Mouse (Mus musculus): ENCODE measurements around the gene Usb1. TPM values are rescaled to one million over a fixed set of nuclear protein-coding genes. Genes with fewer than 3 reads are reported as not detected.
A peak's percentile ranks its signal among the peaks of the same experiment; 100 is the strongest.

The Usb1 gene
- polyA plus RNA-seq, 1 experiment from 2014 or later, result 42.9 TPM

GRCm38 (mm10) chr8:95346643-95347545 is 14.8 kb downstream of the Usb1 start:
- Histone ChIP-seq H3K27me3 (ENCODE audit: insufficient read depth, low read length) (no peaks in the 10 kb centered on the region), H3K9ac (ENCODE audit: low read depth, low read length) (no peak overlapping the region), H3K4me3 (replicated peaks; ENCODE audit: low read depth, low read length) (no peak overlapping the region), H3K36me3 (ENCODE audit: insufficient read depth, low read length) (0 out of 2 replicates have a peak, but pooled peaks cover 12% of the 10 kb centered on the region), H3K27ac (no peak overlapping the region), H3K4me2 (ENCODE audit: low read length) (no peak overlapping the region), H3K9me3 (replicated peaks; ENCODE audit: low read length) (no peaks in the 10 kb centered on the region), H3K4me1 (replicated peaks; ENCODE audit: insufficient read depth, low read length) (peaks cover 12% of the 10 kb centered on the region; the same call in 1 of the 2 replicates)
- 16% methylated on average over 8 of the region's 8 CpGs for WGBS
- TF ChIP-seq CTCF (IDR thresholded peaks at IDR 0.05; ENCODE audit: low read depth), result peak; percentile 82
- DNase-seq (ENCODE audit: low spot score), result peak; percentile 89
- peak; percentile 34 for ATAC-seq (replicated peaks; ENCODE audit: low FRiP score, low read depth)

DNA sequence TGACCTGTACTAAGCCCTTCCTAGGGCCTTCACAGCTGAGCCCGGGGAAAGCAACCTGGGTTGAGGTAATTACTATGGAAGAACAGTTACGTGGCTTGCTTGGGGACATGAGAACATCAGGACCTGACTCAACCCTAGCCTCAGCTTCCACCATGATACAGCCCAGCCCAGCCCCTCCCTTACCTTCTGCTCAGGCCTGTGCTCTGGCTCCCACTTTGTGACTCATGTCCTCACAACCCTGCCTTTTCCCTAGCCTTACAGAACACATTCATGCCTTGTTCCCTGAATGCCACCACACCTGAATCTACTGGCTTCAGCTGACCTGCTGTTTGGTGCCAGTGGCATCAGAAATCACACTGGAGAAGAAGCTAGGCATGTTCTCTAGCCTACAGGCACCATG is 16.3 kb downstream of the Usb1 start:
- Histone ChIP-seq H3K9ac (ENCODE audit: low read depth, low read length) (no peak overlapping the region), H3K27me3 (ENCODE audit: insufficient read depth, low read length) (no peaks in the 10 kb centered on the region), H3K4me2 (ENCODE audit: low read length) (no peak overlapping the region), H3K4me1 (replicated peaks; ENCODE audit: insufficient read depth, low read length) (peaks cover 22% of the 10 kb centered on the region; the same call in 1 of the 2 replicates), H3K27ac (no peak overlapping the region), H3K4me3 (replicated peaks; ENCODE audit: low read depth, low read length) (no peak overlapping the region), H3K9me3 (replicated peaks; ENCODE audit: low read length) (no peaks in the 10 kb centered on the region), H3K36me3 (ENCODE audit: insufficient read depth, low read length) (0 out of 2 replicates have a peak, but pooled peaks cover 8% of the 10 kb centered on the region)
- ATAC-seq (replicated peaks; ENCODE audit: low FRiP score, low read depth) (no peak), DNase-seq (ENCODE audit: low spot score) (no peak)
- WGBS, result 83% methylated on average over 2 of the region's 2 CpGs
- no peak for TF ChIP-seq CTCF (IDR thresholded peaks at IDR 0.05; ENCODE audit: low read depth)

GRCm38 (mm10) chr8:95348811-95349630 is 16.9 kb downstream of the Usb1 start:
- no peaks in the 10 kb centered on the region for H3K27me3 ChIP-seq (ENCODE audit: insufficient read depth, low read length)
- H3K4me1 ChIP-seq (replicated peaks; ENCODE audit: insufficient read depth, low read length), result peaks cover 29% of the 10 kb centered on the region; the same call in 1 of the 2 replicates
- H3K4me2 ChIP-seq (ENCODE audit: low read length), result no peak overlapping the region
- 52% methylated on average over 19 of the region's 19 CpGs for WGBS
- no peak for ATAC-seq (replicated peaks; ENCODE audit: low FRiP score, low read depth)
- no peak overlapping the region for H3K9ac ChIP-seq (ENCODE audit: low read depth, low read length)
- 0 out of 2 replicates have a peak, but pooled peaks cover 2% of the 10 kb centered on the region for H3K36me3 ChIP-seq (ENCODE audit: insufficient read depth, low read length)
- no peak overlapping the region for H3K27ac ChIP-seq
- H3K4me3 ChIP-seq (replicated peaks; ENCODE audit: low read depth, low read length), result no peak overlapping the region
- no peak for TF ChIP-seq CTCF (IDR thresholded peaks at IDR 0.05; ENCODE audit: low read depth)
- no peak for DNase-seq (ENCODE audit: low spot score)
- no peaks in the 10 kb centered on the region for H3K9me3 ChIP-seq (replicated peaks; ENCODE audit: low read length)

DNA sequence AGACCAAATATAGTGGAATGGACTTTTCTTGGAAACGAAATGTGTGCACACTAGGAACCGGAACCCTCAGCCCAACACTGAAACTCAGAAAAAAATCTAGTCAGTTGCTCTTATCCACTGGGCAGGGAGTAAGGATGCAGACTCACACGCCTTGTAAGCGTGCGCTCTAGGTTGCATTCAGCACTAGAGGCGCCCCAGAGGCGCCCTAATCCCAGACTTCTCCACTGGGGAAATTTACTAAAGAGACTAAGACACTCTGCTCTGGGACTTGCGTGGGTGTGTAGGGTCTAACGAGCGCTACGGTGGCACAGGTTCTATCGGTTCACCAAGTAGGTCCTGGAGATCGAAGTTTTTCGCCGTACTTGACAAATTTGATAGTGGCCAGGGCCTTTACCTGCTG is 19.4 kb downstream of the Usb1 start:
- 1% methylated on average over 15 of the region's 15 CpGs for WGBS
- Histone ChIP-seq H3K27ac (no peak overlapping the region), H3K9me3 (replicated peaks; ENCODE audit: low read length) (no peaks in the 10 kb centered on the region), H3K27me3 (ENCODE audit: insufficient read depth, low read length) (no peaks in the 10 kb centered on the region), H3K4me1 (replicated peaks; ENCODE audit: insufficient read depth, low read length) (peaks cover 29% of the 10 kb centered on the region; the same call in 1 of the 2 replicates), H3K4me2 (ENCODE audit: low read length) (peak overlapping the region; percentile 98), H3K9ac (ENCODE audit: low read depth, low read length) (no peak overlapping the region), H3K4me3 (replicated peaks; ENCODE audit: low read depth, low read length) (peak overlapping the region; percentile 71), H3K36me3 (ENCODE audit: insufficient read depth, low read length) (no peaks in the 10 kb centered on the region)
- peak; percentile 47 for TF ChIP-seq CTCF (IDR thresholded peaks at IDR 0.05; ENCODE audit: low read depth)
- ATAC-seq (replicated peaks; ENCODE audit: low FRiP score, low read depth), result no peak
- DNase-seq (ENCODE audit: low spot score), result peak; percentile 76

GRCm38 (mm10) chr8:95352151-95352870 is 20.2 kb downstream of the Usb1 start, which contains the start of gene Mmp15:
TSS of gene Mmp15 (plus strand) at chr8:95352268.
- peaks cover 29% of the 10 kb centered on the region; the same call in 1 of the 2 replicates for H3K4me1 ChIP-seq (replicated peaks; ENCODE audit: insufficient read depth, low read length)
- TF ChIP-seq CTCF (IDR thresholded peaks at IDR 0.05; ENCODE audit: low read depth), result no peak
- WGBS, result under 1% methylated on average over 76 of the region's 80 CpGs

More at GRCm38 (mm10) chr8:95352151-95352870, 20.2 kb downstream of the Usb1 start, which contains the start of gene Mmp15:
- no peaks in the 10 kb centered on the region for H3K36me3 ChIP-seq (ENCODE audit: insufficient read depth, low read length)
- H3K9ac ChIP-seq (ENCODE audit: low read depth, low read length), result peak within 1 kb of the TSS; percentile 69
- ATAC-seq (replicated peaks; ENCODE audit: low FRiP score, low read depth) (peak; percentile 41), DNase-seq (ENCODE audit: low spot score) (peak; percentile 57)
- H3K4me3 ChIP-seq (replicated peaks; ENCODE audit: low read depth, low read length), result peak within 1 kb of the TSS; percentile 71
- H3K4me2 ChIP-seq (ENCODE audit: low read length), result peak within 1 kb of the TSS; percentile 98
- H3K27ac ChIP-seq, result peak within 1 kb of the TSS; percentile 47
- H3K27me3 ChIP-seq (ENCODE audit: insufficient read depth, low read length), result no peaks in the 10 kb centered on the region
- H3K9me3 ChIP-seq (replicated peaks; ENCODE audit: low read length), result no peaks in the 10 kb centered on the region
